Mouse (Mus musculus): ENCODE results near the gene Olfr1288.

Olfr1288 gene

GRCm38 (mm10) chr2:111473801-111474200, at the start of gene Olfr1288:
Gene Olfr1288 (plus strand): TSS chr2:111474101.
- DNase-seq (ENCODE audit: extremely low spot score): no peak

GRCm38 (mm10) chr2:111448842-111449241, 25.1 kb upstream of the Olfr1288 start, which contains the start of gene Olfr1287:
Gene Olfr1287 (plus strand): TSS chr2:111449142.
- DNase-seq (ENCODE audit: extremely low spot score): no peak

GRCm38 (mm10) chr2:111480519-111480918, 6.6 kb downstream of the Olfr1288 start, which contains the start of gene Olfr1289:
Gene Olfr1289 (plus strand): TSS chr2:111480819.
- no peak for DNase-seq (ENCODE audit: extremely low spot score)

- no peak for DNase-seq (ENCODE audit: extremely low spot score)
These were observed 19.8 kb downstream of the Olfr1288 start, which contains the start of gene Olfr1290 for GRCm38 (mm10) chr2:111493729-111494128. Gene Olfr1290 (minus strand): TSS chr2:111493829.

- DNase-seq (ENCODE audit: extremely low spot score): no peak
These were observed 23.0 kb downstream of the Olfr1288 start, which contains the start of gene Olfr1291-ps1 for GRCm38 (mm10) chr2:111496880-111497279. Gene Olfr1291-ps1 (plus strand): TSS chr2:111497180.

GRCm38 (mm10) chr2:111517451-111517850, 43.5 kb downstream of the Olfr1288 start:
- DNase-seq (ENCODE audit: extremely low spot score): no peak

- no peak for DNase-seq (ENCODE audit: extremely low spot score)
These were observed 51.0 kb downstream of the Olfr1288 start, which contains the start of gene Olfr1293-ps for GRCm38 (mm10) chr2:111524903-111525302. Gene Olfr1293-ps (plus strand): TSS chr2:111525203.
